9 mouse cellular contexts compared by ENCODE assay signal in the genomic region with DNA sequence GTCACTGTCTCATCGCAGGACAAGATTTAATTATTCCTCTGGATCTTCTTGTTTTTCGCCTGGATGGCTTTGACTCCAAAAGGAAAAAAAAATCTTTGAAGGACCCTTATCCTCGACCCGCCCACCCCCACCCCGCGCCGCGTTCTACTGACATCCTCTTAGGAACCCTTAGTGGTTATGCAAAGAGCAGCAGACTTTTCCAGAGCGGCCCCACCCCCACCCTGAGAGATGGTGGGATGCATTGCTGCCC. TPM values are rescaled to one million over a fixed set of nuclear protein-coding genes. Genes with fewer than 3 reads are reported as not detected.
DNase-seq lines count a peak whose midpoint lies in the region; ATAC-seq and TF ChIP-seq lines count a peak whose summit lies in the region.
"Had no signal": no experiment of that assay in that cellular context is flagged by ENCODE, and none has a peak within 500 bp of the region (broad histone marks: within the 10 kb centered on the region; RNA-seq: fewer than 3 reads in every experiment).

No protein-coding gene starts in this region.

- no peaks in the 10 kb centered on the region for H3K36me3 ChIP-seq in embryonic facial prominence, embryonic 10.5 days (replicated peaks)
- H3K36me3 ChIP-seq in heart, postnatal 0 days (replicated peaks; ENCODE audit: control insufficient read depth, insufficient read depth, low read length) = no peaks in the 10 kb centered on the region
- no peaks in the 10 kb centered on the region for H3K36me3 ChIP-seq in stomach, embryonic 16.5 days (ENCODE audit: control insufficient read depth, insufficient read depth, low read length)

- H3K27ac ChIP-seq in embryonic facial prominence, embryonic 10.5 days (replicated peaks) = peak overlapping the region; percentile 99
- peak overlapping the region; percentile 95 for H3K27ac ChIP-seq in heart, postnatal 0 days (ENCODE audit: low read depth)
- H3K27ac ChIP-seq in stomach, embryonic 16.5 days (ENCODE audit: low read length) = peak overlapping the region; percentile 99

- no peak for TF ChIP-seq CTCF in heart, postnatal 0 days (IDR thresholded peaks at IDR 0.05; ENCODE audit: low read depth)

- ATAC-seq in heart, postnatal 0 days (ENCODE audit: insufficient read depth, low read depth) = peak; percentile 14; the same call in 1 of the 2 replicates
- ATAC-seq in stomach, embryonic 16.5 days (ENCODE audit: insufficient read depth, low FRiP score) = peak; percentile 12; the same call in 1 of the 2 replicates
- no peak for ATAC-seq in inflammation-experienced regulatory T-cells, adult 6 months

- peaks cover 62% of the 10 kb centered on the region for H3K4me1 ChIP-seq in embryonic facial prominence, embryonic 10.5 days
- peaks cover 26% of the 10 kb centered on the region for H3K4me1 ChIP-seq in heart, postnatal 0 days (ENCODE audit: control insufficient read depth, insufficient read depth)
- H3K4me1 ChIP-seq in stomach, embryonic 16.5 days (ENCODE audit: control insufficient read depth, insufficient read depth, low read length) = peaks cover 32% of the 10 kb centered on the region; the same call in 1 of the 2 replicates

- H3K4me3 ChIP-seq in embryonic facial prominence, embryonic 10.5 days = peak overlapping the region; percentile 76
- peak overlapping the region; percentile 53 for H3K4me3 ChIP-seq in heart, postnatal 0 days (ENCODE audit: low read depth, low read length)
- peak overlapping the region; percentile 84 for H3K4me3 ChIP-seq in stomach, embryonic 16.5 days (replicated peaks; ENCODE audit: low read length)
- H3K4me3 ChIP-seq: erythroblast, embryonic 14.5 days had no signal

- 1% methylated on average over 9 of the region's 9 CpGs for WGBS in embryonic facial prominence, embryonic 10.5 days
- 2% methylated on average over 9 of the region's 9 CpGs for WGBS in heart, postnatal 0 days
- WGBS in stomach, embryonic 16.5 days = under 1% methylated on average over 9 of the region's 9 CpGs

- H3K9ac ChIP-seq in heart, postnatal 0 days (replicated peaks; ENCODE audit: low read depth, low read length) = peak overlapping the region; percentile 56
- peak overlapping the region; percentile 86 for H3K9ac ChIP-seq in stomach, embryonic 16.5 days (ENCODE audit: low read length)

- H3K9me3 ChIP-seq in embryonic facial prominence, embryonic 10.5 days = no peaks in the 10 kb centered on the region
- H3K9me3 ChIP-seq in heart, postnatal 0 days (replicated peaks; ENCODE audit: control insufficient read depth, low read length) = no peaks in the 10 kb centered on the region
- H3K9me3 ChIP-seq in stomach, embryonic 16.5 days (replicated peaks; ENCODE audit: control insufficient read depth, low read length) = no peaks in the 10 kb centered on the region

- H3K4me2 ChIP-seq in heart, postnatal 0 days (ENCODE audit: low read depth, low read length) = peak overlapping the region; percentile 76
- peak overlapping the region; percentile 87 for H3K4me2 ChIP-seq in stomach, embryonic 16.5 days (ENCODE audit: low read depth, low read length)

- DNase-seq in urinary bladder, adult 2 months (ENCODE audit: low spot score) = peak; percentile 39
- DNase-seq in urinary bladder, postnatal 10 days (ENCODE audit: low spot score) = no peak
- peak; percentile 91 for DNase-seq in embryonic facial prominence, embryonic 10.5 days (ENCODE audit: low spot score)
- no peak for DNase-seq in heart, postnatal 0 days (ENCODE audit: low spot score)
- DNase-seq in kidney, postnatal 36 days = peak; percentile 61 to 82
- DNase-seq in lung, postnatal 36 days = peak; percentile 60

- 0 out of 2 replicates have a peak, but pooled peaks cover 6% of the 10 kb centered on the region for H3K27me3 ChIP-seq in embryonic facial prominence, embryonic 10.5 days (replicated peaks; ENCODE audit: low read depth, poor library complexity, severe bottlenecking)
- H3K27me3 ChIP-seq in heart, postnatal 0 days (ENCODE audit: control insufficient read depth, insufficient read depth, low read length) = no peaks in the 10 kb centered on the region
- H3K27me3 ChIP-seq in stomach, embryonic 16.5 days (ENCODE audit: control insufficient read depth, insufficient read depth, low read length) = no peaks in the 10 kb centered on the region

- no peak for TF ChIP-seq EP300 in heart, postnatal 0 days (IDR thresholded peaks at IDR 0.05; ENCODE audit: low read depth)

RNA-seq across cellular contexts. Expression of a gene that starts 2.3 kb away (rescaled TPM):
- polyA plus RNA-seq in urinary bladder, adult 2 months (2012; rRNA removed) = 313 and 327 TPM in 2 replicates
- 400 and 403 TPM in 2 replicates for polyA plus RNA-seq in embryonic facial prominence, embryonic 10.5 days (2016; fragmentation: Nextera tagmentation; extraction: Ambion mirVana)
- total RNA-seq in heart, postnatal 0 days (2014; rRNA removed; ENCODE audit: low replicate concordance) = 57.7 and 83.7 TPM in 2 replicates
- 131 and 136 TPM in 2 replicates for polyA plus RNA-seq in heart, postnatal 0 days (2015; fragmentation: Nextera tagmentation; extraction: Ambion mirVana)
- polyA plus RNA-seq in stomach, embryonic 16.5 days (2015; fragmentation: Nextera tagmentation; extraction: Ambion mirVana) = 324 and 325 TPM in 2 replicates
- polyA plus RNA-seq in inflammation-experienced regulatory T-cells, adult 6 months (2017; shearing (Covaris generic)) = 1,000 to 10,000 TPM in 1 of 3 experiments, 100 to 1,000 TPM in 2; 414 to 1,496 (median 414) TPM
- polyA plus RNA-seq: erythroblast, embryonic 14.5 days had no signal

Comparison
In these comparisons a context has a peak if more than half of its experiments do, and no peak if none do; other contexts are left out.
1. DNase-seq: peak in urinary bladder, adult 2 months (single experiment), embryonic facial prominence, embryonic 10.5 days (single experiment), kidney, postnatal 36 days (2 of 2) and lung, postnatal 36 days (single experiment); none in urinary bladder, postnatal 10 days (single experiment) and heart, postnatal 0 days (single experiment).
2. Peak in every context shown above with its lines, with median percentiles within 50 percentile points of each other: H3K27ac ChIP-seq and H3K4me3 ChIP-seq.